Mouse (Mus musculus) kidney, adult 8-10 months (tissue): Measurements from ENCODE around the gene Cfap43.
A peak's percentile ranks its signal among the peaks of the same experiment; 100 is the strongest.

Experiments used
- DNase-seq, 2 experiments: peaks; one replicate each; pipeline ENCODE4 v3.0.0; 2022

Cfap43 gene

GRCm38 (mm10) chr19:47919126-47919965, at the start of gene Cfap43, which contains the start of gene Itprip:
TSS of gene Cfap43 (minus strand) at chr19:47919287.
TSS of gene Itprip (minus strand) at chr19:47919299.
- peak; percentile 76 to 77 for DNase-seq

- DNase-seq = no peak
These were observed 39.1 kb upstream of the Cfap43 start for GRCm38 (mm10) chr19:47958181-47958580.

- no peak for DNase-seq
These were observed 34.1 kb upstream of the Cfap43 start for GRCm38 (mm10) chr19:47953169-47953568.

GRCm38 (mm10) chr19:47950946-47951345, 31.9 kb upstream of the Cfap43 start:
- no peak for DNase-seq

- no peak for DNase-seq
These were observed 27.9 kb upstream of the Cfap43 start for GRCm38 (mm10) chr19:47946821-47947465.

GRCm38 (mm10) chr19:47939361-47939760, 20.3 kb upstream of the Cfap43 start:
- no peak for DNase-seq

- peak; percentile 31 to 38 for DNase-seq
These were observed 18.6 kb upstream of the Cfap43 start, which contains the start of gene Cfap58 for GRCm38 (mm10) chr19:47937443-47938406. TSS of gene Cfap58 (plus strand) at chr19:47937675.

- DNase-seq = no peak
These were observed 17.9 kb upstream of the Cfap43 start for GRCm38 (mm10) chr19:47936938-47937337.

- no peak for DNase-seq
These were observed 17.4 kb upstream of the Cfap43 start for GRCm38 (mm10) chr19:47936490-47936889.

- no peak for DNase-seq
These were observed 16.4 kb upstream of the Cfap43 start for GRCm38 (mm10) chr19:47935530-47935929.

GRCm38 (mm10) chr19:47934636-47935238, 15.7 kb upstream of the Cfap43 start:
- peak in 1 of 2 experiments; percentile 37 for DNase-seq

- DNase-seq = no peak
These were observed 15.1 kb upstream of the Cfap43 start for GRCm38 (mm10) chr19:47934146-47934545.

- no peak for DNase-seq
These were observed 13.0 kb upstream of the Cfap43 start for GRCm38 (mm10) chr19:47931982-47932638.

GRCm38 (mm10) chr19:47929043-47929442, 10.0 kb upstream of the Cfap43 start:
- DNase-seq = no peak

- DNase-seq = no peak
These were observed 7.9 kb upstream of the Cfap43 start for GRCm38 (mm10) chr19:47927032-47927431.

- DNase-seq = peak; percentile 56 to 57
These were observed 6.7 kb upstream of the Cfap43 start for GRCm38 (mm10) chr19:47925819-47926218.

- DNase-seq = peak in 1 of 2 experiments; percentile 42
These were observed 884 bp upstream of the Cfap43 start for GRCm38 (mm10) chr19:47919966-47920375.

- no peak for DNase-seq
These were observed 509 bp downstream of the Cfap43 start for GRCm38 (mm10) chr19:47918455-47919101.

- DNase-seq = no peak
These were observed 1.1 kb downstream of the Cfap43 start for GRCm38 (mm10) chr19:47918016-47918415.

GRCm38 (mm10) chr19:47917396-47917795, 1.7 kb downstream of the Cfap43 start:
- DNase-seq = no peak

GRCm38 (mm10) chr19:47915251-47915650, 3.8 kb downstream of the Cfap43 start:
- no peak for DNase-seq
